Mouse (Mus musculus) intestine, postnatal 0 days (tissue): ENCODE results near the gene Arhgef39. TPM values are rescaled to one million over a fixed set of nuclear protein-coding genes. Genes with fewer than 3 reads are reported as not detected.
"Not testable (repeated sequence)": the region's sequence is repeated elsewhere in the genome, so short reads cannot be mapped to it uniquely, and the experiment has no call there.

Experiments used
- ATAC-seq: fragments of 200-750 bp; cut with Nextera tagmentation; 2 replicates; pipeline ENCODE4 v1.8.0; 2017; ENCODE audit warnings: mild to moderate bottlenecking, moderate TSS enrichment, moderate library complexity
- H3K27ac ChIP-seq: fragments of 300-500 bp; sonication (generic); 2 replicates; pipeline ENCODE4 v1.5.1; 2014; ENCODE audit warnings: mild to moderate bottlenecking, low read depth, low read length, moderate library complexity
- H3K27me3 ChIP-seq: fragments of 300-500 bp; sonication (generic); replicated peaks from 2 replicates; pipeline ENCODE4 v1.6.1; 2014; ENCODE audit warnings: low read length, mixed read lengths; ENCODE audit not compliant: control insufficient read depth, insufficient read depth
- H3K36me3 ChIP-seq: fragments of 300-500 bp; sonication (generic); 2 replicates; pipeline ENCODE4 v1.6.1; 2014; ENCODE audit warnings: mild to moderate bottlenecking, moderate library complexity; ENCODE audit not compliant: control insufficient read depth, insufficient read depth
- H3K4me1 ChIP-seq: fragments of 300-500 bp; sonication (generic); replicated peaks from 2 replicates; pipeline ENCODE4 v1.6.1; 2014; ENCODE audit warnings: antibody characterized with exemption, low read length, mixed read lengths; ENCODE audit not compliant: control insufficient read depth, insufficient read depth
- H3K4me2 ChIP-seq: fragments of 300-500 bp; sonication (generic); replicated peaks from 2 replicates; pipeline ENCODE4 v1.6.1; 2014; ENCODE audit warnings: low read depth, mild to moderate bottlenecking, moderate library complexity
- H3K4me3 ChIP-seq: fragments of 300-500 bp; sonication (generic); 2 replicates; pipeline ENCODE4 v1.5.1; 2014; ENCODE audit warnings: low read depth, low read length
- H3K9ac ChIP-seq: fragments of 300-500 bp; sonication (generic); 2 replicates; pipeline ENCODE4 v1.6.1; 2014; ENCODE audit warnings: mild to moderate bottlenecking, low read depth, low read length
- H3K9me3 ChIP-seq: fragments of 300-500 bp; sonication (generic); 2 replicates; pipeline ENCODE4 v1.6.1; 2016; ENCODE audit warnings: mixed run types; ENCODE audit not compliant: control insufficient read depth
- CTCF ChIP-seq: sonication (generic); IDR thresholded peaks from 2 replicates; pipeline ENCODE4 v1.5.1; 2016; ENCODE audit warnings: low read depth, mild to moderate bottlenecking, control low read depth, antibody characterized with exemption, moderate library complexity
- WGBS: fragments of 180-500 bp; shearing (Covaris S2); extraction: QIAGEN DNeasy Blood & Tissue Kit; methylation state at CpG from one replicate; pipeline ENCODE4 v1.1.7; 2014; 5-methylcytosine and 5-hydroxymethylcytosine counted together
- polyA plus RNA-seq: library from polyadenylated mRNA; unstranded; fragments of >200 nt; fragmentation: Nextera tagmentation; extraction: Ambion mirVana; gene quantifications from 2 replicates; pipeline ENCODE4 v1.2.1, GENCODE M21; 2015

Gene Arhgef39
- polyA plus RNA-seq, 1 experiment from 2014 or later = 12.3 TPM

- 85% methylated on average over 5 of the region's 5 CpGs for WGBS
These were observed 13.8 kb downstream of the Arhgef39 start for GRCm38 (mm10) chr4:43485666-43486065.

GRCm38 (mm10) chr4:43483535-43484091 lies 15.9 kb downstream of the Arhgef39 start, which contains the start of gene Sit1:
Gene Sit1, minus strand, starts transcription at chr4:43483734.
- Histone ChIP-seq H3K4me1 (peaks cover under 1% of the 10 kb centered on the region; the same call in 1 of the 2 replicates), H3K9me3 (no peaks in the 10 kb centered on the region), H3K4me3 (no peak within 1 kb of the TSS), H3K9ac (no peak within 1 kb of the TSS), H3K27me3 (no peaks in the 10 kb centered on the region), H3K27ac (no peak within 1 kb of the TSS), H3K4me2 (no peak within 1 kb of the TSS), H3K36me3 (no peaks in the 10 kb centered on the region)
- TF ChIP-seq CTCF = no peak
- ATAC-seq = no peak
- 56% methylated on average over 12 of the region's 12 CpGs for WGBS

More at GRCm38 (mm10) chr4:43485666-43486065, 13.8 kb downstream of the Arhgef39 start:
- not testable (repeated sequence) for H3K36me3 ChIP-seq, H3K4me3 ChIP-seq, H3K9ac ChIP-seq, H3K27me3 ChIP-seq, H3K27ac ChIP-seq, ATAC-seq, H3K4me1 ChIP-seq, H3K4me2 ChIP-seq, H3K9me3 ChIP-seq
- TF ChIP-seq CTCF = peak; percentile 35; the same call in 1 of the 2 replicates

DNA sequence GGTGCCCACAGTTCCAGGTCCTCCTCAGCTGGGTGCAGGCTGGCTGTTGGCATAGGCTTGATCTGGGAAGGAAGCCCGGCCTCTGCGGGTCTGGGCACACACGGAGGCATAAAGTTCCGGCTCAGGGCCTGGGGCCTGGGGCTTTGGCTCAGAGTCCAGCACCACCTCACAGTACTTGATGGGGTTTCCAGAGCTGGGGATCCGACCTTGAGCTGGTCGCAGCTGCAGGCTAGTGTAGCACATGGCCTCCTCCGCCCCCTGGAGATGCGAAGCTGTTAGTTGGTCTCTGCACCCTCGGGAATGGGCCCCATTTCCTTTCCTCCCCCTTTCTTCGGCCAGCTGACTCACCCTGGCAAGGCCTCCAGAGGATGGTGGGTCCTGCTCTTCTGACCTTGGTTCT lies 16.9 kb downstream of the Arhgef39 start:
- Histone ChIP-seq H3K4me1 (peaks cover 3% of the 10 kb centered on the region; the same call in 1 of the 2 replicates), H3K9ac (no peak overlapping the region), H3K4me3 (no peak overlapping the region), H3K36me3 (no peaks in the 10 kb centered on the region), H3K27ac (no peak overlapping the region), H3K27me3 (no peaks in the 10 kb centered on the region), H3K4me2 (no peak overlapping the region), H3K9me3 (no peaks in the 10 kb centered on the region)
- 71% methylated on average over 10 of the region's 10 CpGs for WGBS
- ATAC-seq = no peak
- TF ChIP-seq CTCF = no peak

- Histone ChIP-seq H3K4me2 (no peak overlapping the region), H3K27ac (no peak overlapping the region), H3K9ac (no peak overlapping the region), H3K36me3 (no peaks in the 10 kb centered on the region), H3K9me3 (no peaks in the 10 kb centered on the region), H3K4me1 (peaks cover 3% of the 10 kb centered on the region; the same call in 1 of the 2 replicates), H3K4me3 (no peak overlapping the region), H3K27me3 (no peaks in the 10 kb centered on the region)
- TF ChIP-seq CTCF = no peak
- WGBS = 73% methylated on average over 7 of the region's 7 CpGs
- ATAC-seq = no peak
These were observed 17.5 kb downstream of the Arhgef39 start for GRCm38 (mm10) chr4:43481894-43482456.

- Histone ChIP-seq H3K36me3 (no peaks in the 10 kb centered on the region), H3K27ac (no peak overlapping the region), H3K27me3 (no peaks in the 10 kb centered on the region), H3K4me1 (peaks cover 3% of the 10 kb centered on the region; the same call in 1 of the 2 replicates), H3K4me2 (no peak overlapping the region), H3K9me3 (no peaks in the 10 kb centered on the region), H3K4me3 (no peak overlapping the region), H3K9ac (no peak overlapping the region)
- 47% methylated on average over 5 of the region's 5 CpGs for WGBS
- peak; percentile 84 for ATAC-seq
- TF ChIP-seq CTCF = no peak
These were observed 18.5 kb downstream of the Arhgef39 start for GRCm38 (mm10) chr4:43480985-43481384.

- Histone ChIP-seq H3K4me3 (no peak overlapping the region), H3K4me1 (peaks cover 3% of the 10 kb centered on the region; the same call in 1 of the 2 replicates), H3K4me2 (no peak overlapping the region), H3K9ac (no peak overlapping the region), H3K27ac (no peak overlapping the region), H3K36me3 (no peaks in the 10 kb centered on the region), H3K9me3 (no peaks in the 10 kb centered on the region), H3K27me3 (no peaks in the 10 kb centered on the region)
- 56% methylated on average over 24 of the region's 24 CpGs for WGBS
- peak; percentile 75 for TF ChIP-seq CTCF
- ATAC-seq = no peak
These were observed 20.3 kb downstream of the Arhgef39 start for GRCm38 (mm10) chr4:43478906-43479832.
